Mouse (Mus musculus) left cerebral cortex, postnatal 14 days (tissue): Measurements from ENCODE around the gene Cdk2ap2. TPM values are rescaled to one million over a fixed set of nuclear protein-coding genes. Genes with fewer than 3 reads are reported as not detected.
"Not testable (repeated sequence)": the region's sequence is repeated elsewhere in the genome, so short reads cannot be mapped to it uniquely, and the experiment has no call there.

Experiments used
- DNase-seq, 2 experiments: peaks; one replicate each; pipeline ENCODE4 v3.0.0; 2021 to 2022; ENCODE audit warnings: low spot score in 2 of 2, mixed read lengths in 1 of 2
- intact Hi-C: fragments of 180-260 bp; cut with DNase I; formaldehyde crosslinking; loops from one replicate; pipeline ENCODE4 v1.15.1; 2025
- long read RNA-seq, 2 experiments: library from polyadenylated mRNA; stranded (forward); transcript quantifications; one replicate each; pipeline ENCODE4 v2.0.0; 2021
- total RNA-seq, 2 experiments: library from RNA; stranded (reverse); gene quantifications; 2 replicates each; pipeline ENCODE4 v1.2.3; 2021

Gene Cdk2ap2
- 10 to 100 TPM; 26.4 to 26.7 TPM for total RNA-seq
- long read RNA-seq, experiment 1, transcript Cdk2ap2-201 (4 exons, 1,080 nt): major isoform, 35 of 44 reads
- long read RNA-seq, experiment 1, partial matches to known transcripts: 0 of 44 reads
- long read RNA-seq, experiment 1, other reads (novel, unspliced or antisense): 2 of 44 reads
- long read RNA-seq, experiment 2, transcript Cdk2ap2-201 (4 exons, 1,080 nt): major isoform, 22 of 31 reads
- long read RNA-seq, experiment 2, partial matches to known transcripts: 1 of 31 reads
- long read RNA-seq, experiment 2, other reads (novel, unspliced or antisense): 3 of 31 reads

DNA sequence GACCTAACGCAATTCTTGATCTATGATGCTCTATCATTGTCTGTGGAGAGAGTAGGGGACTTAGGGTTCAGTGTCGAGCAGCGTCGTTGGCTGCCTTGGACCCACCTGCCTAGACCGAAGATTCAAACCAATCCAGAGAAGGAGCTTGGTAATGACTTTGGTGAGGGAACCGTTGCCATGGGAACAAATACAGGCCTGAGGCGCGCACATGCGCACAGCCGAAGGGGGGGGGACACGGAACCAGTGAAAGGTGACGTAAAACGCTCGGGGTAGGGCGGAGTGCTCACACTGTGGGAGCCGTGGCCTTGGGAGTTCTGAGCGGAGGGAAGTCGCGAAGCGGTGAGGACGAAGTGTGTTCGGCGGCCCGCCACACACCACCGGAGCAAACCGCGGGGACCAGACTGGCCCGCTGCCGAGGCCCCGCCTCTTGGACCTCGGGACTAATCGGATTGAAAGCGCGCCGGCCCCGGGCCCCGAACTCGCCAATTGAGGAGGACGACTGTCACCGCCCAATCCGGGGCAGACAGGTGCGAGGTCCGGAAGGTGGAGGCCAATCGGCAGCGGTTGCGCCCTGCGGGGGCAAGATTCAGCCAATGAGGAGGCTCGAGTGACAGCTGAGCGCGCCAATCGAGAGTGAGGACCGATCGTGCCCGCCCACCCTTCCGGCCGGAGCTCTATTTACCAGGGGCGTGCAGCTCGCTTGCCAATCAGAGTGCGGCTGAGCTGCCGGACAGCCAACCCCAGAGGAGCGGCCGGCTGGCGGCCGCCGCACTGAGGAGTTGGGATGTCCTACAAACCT, at the start of gene Cdk2ap2:
TSS of gene Cdk2ap2 (plus strand) at position 541 of the 799 bp plus-strand sequence.
- peak; percentile 99 to 100 for DNase-seq
- intact Hi-C loops: loop anchor here (5.0 kb wide), 1 partner anchor 50 kb away; the partner anchor contains the start of gene Gstp2

DNA sequence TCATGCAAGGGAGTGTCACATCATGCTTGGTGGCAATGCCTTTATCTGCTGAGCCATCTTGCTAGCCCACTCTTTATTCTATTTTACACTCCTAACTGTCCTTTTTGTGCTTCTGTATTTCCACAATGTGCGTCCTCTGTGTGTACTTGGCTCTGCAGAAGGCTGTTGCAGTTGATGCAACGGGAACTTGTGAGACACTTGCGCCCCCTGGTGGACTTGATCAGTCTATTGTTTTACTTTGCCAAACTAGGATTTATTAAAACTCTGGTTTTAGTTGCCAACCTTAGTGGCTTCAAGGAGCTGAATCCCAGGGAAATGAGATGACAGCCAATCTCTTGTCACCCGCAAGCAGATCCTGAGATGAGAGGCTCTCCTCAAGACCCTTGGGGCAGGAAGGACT, 49.1 kb upstream of the Cdk2ap2 start:
- peak; percentile 73 to 80 for DNase-seq
- intact Hi-C loops: loop anchor here (1.0 to 5.0 kb wide), 2 partner anchors 29 to 49 kb away; partner anchors contain the start of genes Cdk2ap2 and Pitpnm1

DNA sequence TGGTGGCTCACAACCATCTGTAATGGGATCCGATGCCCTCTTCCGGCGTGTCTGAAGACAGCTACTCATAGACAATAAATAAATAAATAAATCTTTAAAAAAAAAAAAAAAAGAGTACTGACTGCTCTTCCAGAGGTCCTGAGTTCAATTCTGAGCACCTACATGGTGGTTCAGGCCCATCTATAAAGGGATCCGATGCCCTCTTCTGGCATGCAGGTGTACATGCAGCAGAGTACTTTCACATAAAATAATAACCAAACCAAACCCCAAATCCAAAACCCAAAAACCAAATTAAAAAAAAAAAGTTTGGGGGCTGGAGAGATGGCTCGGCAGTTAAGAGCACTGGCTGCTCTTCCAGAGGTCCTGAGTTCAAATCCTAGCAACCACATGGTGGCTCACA, 47.9 kb upstream of the Cdk2ap2 start:
- DNase-seq: not testable (repeated sequence)
- intact Hi-C loops: loop anchor here (5.0 kb wide), 1 partner anchor 48 kb away; the partner anchor contains the start of genes Cdk2ap2 and Pitpnm1

DNA sequence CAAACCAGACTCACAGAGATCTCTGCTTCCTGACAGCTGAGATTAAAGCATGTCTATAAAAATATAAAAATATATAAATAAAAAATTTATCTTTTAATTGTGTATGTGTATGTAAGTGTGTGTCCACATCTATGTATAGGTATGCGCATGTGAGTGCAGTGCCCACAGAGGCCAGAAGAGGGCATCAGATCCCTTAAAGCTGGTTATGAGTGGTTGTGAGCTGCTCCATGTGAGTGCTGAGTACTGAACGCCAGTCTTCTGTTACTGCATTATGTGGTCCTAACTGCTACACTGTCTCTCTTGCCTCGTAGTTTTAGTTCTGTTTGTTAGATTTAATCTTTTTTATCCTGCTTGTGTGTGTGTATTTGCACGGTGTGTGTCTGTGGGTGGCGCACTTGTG, 46.0 kb upstream of the Cdk2ap2 start:
- intact Hi-C loops: loop anchor here (5.0 kb wide), 1 partner anchor 36 kb away; no protein-coding TSS in a partner anchor
- no peak for DNase-seq

DNA sequence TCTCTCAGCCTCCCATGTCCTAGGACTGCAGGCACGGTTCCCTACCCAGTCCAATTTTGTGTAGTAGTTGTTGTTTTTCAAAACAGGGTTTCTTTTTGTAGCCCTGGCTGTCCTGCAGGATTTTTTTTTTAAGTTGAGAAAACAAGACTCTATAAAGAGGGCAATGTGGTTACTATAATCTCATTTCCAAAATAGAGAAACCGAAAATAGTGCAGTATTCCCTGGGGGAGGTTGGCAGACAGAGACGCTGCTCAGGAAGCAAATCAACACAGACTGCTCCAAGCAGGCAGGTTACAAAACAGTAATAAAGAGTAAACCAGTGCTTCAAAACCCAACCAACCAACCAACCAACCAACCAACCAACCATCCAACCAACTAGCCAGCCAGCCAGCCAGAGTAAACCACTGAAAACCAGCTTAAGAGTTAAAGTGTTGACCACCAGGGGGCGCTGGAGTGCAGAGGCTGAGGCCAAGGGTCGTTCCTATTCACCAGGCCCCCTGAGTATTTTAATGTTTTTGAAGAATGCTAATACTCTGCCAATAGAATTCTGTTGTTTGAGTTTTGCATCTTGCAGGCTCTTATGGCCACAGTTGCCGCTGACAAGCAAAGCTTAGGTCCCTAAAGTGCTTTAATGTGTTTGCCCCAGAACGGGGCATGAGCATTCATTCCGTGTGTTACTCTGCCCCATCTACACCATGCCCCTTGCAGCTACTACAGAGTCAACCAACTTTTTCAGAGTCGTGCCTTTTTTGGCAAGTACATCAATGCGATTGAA, 45.1 kb upstream of the Cdk2ap2 start:
- intact Hi-C loops: loop anchor here (5.0 kb wide), 1 partner anchor 35 kb away; no protein-coding TSS in a partner anchor
- DNase-seq: peak in 1 of 2 experiments; percentile 59

DNA sequence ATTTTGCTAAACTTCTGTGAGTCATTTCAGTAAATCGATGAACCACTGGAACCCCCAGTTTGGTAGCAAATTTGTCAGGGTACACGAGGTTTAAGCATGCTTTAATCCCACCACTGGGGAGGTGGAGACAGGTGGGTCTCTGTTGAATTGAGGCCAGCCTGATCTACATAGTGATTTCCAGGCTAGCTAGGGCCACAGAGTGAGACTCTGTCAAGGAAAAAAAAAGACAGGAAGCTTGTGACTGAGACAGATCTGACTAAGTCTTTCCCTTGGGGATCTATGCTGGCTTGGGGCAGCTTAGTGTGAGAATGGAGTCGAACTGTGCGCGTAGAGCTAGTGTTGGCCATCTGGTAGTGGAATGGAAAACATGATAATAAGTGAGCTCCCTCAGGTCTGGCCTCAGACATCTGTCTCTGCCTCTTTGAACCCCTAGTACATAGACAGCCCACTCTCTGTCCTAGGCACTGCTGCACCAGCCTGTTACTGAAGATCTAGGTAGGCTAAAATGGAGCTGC, 44.4 kb upstream of the Cdk2ap2 start:
- no peak for DNase-seq
- intact Hi-C loops: loop anchor here (5.0 kb wide), 1 partner anchor 35 kb away; no protein-coding TSS in a partner anchor

DNA sequence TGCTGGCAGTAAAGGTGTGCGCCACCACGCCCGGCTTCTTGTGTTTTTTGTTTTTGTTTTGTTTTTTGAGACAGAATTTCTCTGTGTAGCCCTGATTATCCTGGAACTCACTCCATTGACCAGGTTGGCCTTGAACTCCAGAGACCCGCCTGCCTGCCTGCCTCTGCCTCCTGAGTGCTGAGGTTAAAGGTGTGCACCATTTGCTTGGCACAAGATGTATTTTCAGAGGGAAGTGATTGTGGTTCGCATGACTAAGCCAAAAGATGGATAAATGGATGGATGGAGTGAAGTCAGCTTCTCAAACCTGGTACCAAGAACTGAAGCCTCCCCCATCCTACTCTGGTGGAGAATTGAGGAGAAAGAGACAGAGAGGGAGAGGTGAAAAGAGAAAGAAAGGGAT, 42.4 kb upstream of the Cdk2ap2 start:
- DNase-seq: no peak
- intact Hi-C loops: loop anchor here (5.0 kb wide), 1 partner anchor 33 kb away; no protein-coding TSS in a partner anchor

DNA sequence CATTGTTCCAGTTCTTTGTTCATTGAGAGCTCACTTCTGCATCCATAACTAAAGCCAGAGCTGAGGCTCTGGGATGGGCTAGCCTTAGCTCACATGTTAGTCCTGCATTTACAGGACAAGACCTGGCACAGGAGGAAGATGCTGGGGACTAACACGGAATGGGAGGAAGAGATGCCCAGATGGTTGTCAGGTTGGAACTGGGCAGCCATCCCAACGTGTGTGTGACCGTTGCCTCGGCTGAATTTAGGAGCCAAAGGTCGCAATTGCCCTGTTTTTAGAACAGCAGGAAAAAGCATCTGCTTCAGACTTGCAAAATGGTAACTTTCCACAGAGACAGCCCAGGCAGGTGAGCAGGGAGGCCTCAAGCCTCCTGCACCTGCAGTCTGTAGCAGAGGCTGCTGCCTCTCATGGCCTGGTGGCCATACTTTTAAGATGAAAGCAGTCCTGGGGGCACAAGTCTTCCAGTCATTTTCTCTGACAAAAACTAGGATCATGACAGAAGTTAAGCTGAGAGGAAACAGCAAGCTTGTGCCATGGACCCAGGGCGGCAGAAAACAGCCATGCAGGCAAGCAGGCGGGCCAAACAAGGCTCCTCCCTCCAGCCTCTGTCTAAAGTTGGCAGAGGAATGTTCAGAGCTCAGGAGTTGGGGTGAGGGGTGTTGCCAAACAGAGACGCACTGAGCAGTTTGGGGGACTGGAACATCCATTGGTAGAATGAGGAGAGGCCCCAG, 41.6 kb upstream of the Cdk2ap2 start:
- no peak for DNase-seq
- intact Hi-C loops: no loop called here

DNA sequence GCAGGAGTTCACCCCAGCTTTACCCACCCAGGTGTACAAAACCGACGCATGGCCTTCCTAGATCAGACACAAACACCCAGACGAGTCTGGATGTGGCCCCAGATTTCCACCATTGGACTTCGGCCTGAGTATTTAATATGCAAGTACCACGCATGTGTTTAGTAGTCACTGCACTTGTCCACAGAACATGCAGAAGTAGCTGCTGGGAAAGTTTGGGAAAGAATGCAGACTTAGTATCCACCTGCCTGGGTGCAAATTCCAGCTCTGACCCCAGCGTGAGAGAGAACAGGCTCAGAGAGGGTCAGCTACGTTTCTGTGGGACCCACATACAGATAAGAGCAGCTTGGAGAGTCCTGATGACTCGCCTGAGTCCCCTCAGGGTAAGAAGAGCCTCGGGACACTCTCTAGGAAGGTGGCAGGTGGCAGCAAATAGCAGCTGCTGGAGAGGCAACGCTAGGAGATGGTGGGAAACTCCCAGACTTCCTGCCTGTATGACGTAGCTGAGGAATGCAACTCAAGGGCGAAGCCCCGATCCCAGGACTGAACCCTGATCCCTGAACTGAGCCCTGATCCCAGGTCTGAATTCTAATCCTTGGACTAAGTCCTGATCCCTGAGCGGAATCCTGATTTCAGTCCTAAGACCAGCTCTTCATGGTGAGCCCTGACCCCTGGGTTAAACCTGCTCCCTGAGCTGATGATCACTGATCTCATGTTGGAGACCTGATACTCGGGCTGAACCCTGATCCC, 40.9 kb upstream of the Cdk2ap2 start:
- intact Hi-C loops: no loop called here
- no peak for DNase-seq

DNA sequence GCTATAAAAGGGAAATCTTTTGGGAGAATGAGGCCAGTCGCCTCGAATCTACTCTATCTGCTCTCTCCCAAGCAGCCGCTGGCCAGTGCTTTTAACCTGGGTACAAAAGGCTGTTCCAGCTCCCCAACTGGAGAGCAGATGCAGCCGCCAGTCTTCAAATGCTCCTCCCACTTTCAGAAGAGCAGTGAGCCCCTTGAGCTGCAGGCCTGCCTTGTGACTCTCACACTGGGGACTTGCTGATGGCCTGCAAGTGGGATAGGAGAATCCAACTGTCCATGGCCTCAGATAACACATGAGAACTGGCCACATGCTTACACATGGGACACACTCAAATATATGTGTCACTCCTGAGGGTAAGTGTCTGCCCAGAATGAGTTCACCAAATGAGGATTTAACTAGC, 40.3 kb upstream of the Cdk2ap2 start:
- intact Hi-C loops: no loop called here
- DNase-seq: no peak

DNA sequence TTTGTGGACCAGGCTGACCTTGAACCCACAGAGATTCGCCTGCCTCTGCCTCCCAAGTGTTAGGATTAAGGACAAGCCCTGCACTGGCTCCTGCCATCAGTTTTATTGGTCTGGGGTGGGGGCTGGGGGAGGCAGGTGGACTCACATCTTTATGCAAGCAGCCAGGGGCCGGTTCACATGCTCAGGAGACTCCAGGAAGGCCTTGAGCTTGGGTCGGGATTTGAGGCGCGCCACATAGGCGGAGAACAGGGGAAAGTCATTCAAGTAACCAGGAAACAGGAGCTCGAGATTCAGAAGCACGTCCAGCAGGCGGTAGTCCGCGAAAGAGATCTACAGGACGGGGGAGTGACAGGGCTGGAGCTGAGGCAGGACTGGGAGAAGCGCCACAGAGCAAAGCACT, 39.6 kb upstream of the Cdk2ap2 start:
- intact Hi-C loops: no loop called here
- DNase-seq: no peak

DNA sequence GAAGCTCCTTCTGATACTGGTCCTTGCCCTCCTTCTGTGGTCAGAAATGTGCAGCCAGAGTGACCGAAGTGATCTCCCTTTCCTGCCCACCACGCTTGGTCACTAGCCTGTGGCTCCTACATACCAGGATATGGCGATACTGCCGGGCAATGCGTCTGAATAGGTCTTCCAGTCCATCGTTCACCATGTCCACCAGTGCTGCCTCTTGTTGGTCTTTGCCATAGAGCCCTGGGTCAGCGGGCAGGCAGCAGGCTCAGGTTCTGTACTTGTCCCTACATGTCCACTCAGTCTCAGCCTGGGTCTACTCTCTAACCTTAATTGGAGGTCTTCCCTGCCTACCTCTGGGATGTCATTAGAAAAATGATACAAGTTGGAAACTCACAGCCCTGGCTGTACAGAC, 39.0 kb upstream of the Cdk2ap2 start:
- intact Hi-C loops: no loop called here
- DNase-seq: no peak

DNA sequence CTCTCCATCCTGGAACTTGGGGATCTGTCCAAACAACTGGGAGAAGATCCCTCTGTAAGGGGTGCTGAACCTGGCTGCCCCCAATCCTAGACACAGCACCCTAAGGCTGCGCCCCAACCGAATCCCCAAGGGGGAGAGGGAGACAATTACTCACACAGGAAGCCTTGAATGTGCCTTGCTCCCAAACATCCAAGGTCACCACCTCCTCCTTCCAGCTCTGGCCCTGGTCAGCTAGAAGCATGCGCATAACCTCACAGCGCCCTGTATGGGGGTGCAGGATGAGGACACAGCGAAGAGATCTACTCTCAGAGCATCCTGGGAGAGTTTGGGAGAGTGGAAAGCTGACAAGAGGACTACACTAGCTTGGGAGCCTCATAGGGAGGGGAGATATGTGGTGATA, 38.4 kb upstream of the Cdk2ap2 start:
- no peak for DNase-seq
- intact Hi-C loops: no loop called here

DNA sequence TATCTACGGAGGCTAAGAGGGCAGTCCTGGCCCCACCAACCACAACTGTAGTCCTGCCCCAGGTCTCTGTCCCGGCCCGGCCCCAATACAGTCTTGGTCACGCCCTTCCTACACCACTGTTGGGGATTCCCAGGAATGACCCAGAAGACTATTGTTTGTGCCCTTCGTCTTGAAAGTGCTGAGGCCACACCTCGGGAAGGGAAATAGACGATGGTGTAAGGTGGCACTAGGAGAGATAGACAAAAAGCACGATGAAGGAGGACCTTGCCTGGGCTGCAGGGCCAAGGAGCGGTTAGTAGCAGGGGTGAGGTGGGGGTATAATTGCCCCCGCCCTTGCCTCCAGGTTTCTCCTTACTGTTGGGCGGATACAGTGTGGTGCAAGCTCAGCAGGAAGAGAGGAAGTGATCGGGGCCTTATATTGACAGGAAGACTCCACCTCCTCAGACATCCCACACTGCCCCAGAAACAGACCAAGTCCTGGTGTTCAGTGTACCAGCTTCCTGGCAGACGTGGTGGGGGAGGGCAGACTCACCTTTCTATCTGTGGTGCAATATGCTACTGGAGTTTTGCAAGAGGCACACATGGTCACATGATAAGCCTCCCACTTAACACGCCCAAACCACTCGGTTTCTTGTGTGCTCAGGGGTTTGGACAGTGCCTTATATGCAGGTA, 37.8 kb upstream of the Cdk2ap2 start, which contains the start of gene Gstp3:
TSS of gene Gstp3 (minus strand) at position 501 of the 672 bp plus-strand sequence.
- intact Hi-C loops: no loop called here
- no peak for DNase-seq

DNA sequence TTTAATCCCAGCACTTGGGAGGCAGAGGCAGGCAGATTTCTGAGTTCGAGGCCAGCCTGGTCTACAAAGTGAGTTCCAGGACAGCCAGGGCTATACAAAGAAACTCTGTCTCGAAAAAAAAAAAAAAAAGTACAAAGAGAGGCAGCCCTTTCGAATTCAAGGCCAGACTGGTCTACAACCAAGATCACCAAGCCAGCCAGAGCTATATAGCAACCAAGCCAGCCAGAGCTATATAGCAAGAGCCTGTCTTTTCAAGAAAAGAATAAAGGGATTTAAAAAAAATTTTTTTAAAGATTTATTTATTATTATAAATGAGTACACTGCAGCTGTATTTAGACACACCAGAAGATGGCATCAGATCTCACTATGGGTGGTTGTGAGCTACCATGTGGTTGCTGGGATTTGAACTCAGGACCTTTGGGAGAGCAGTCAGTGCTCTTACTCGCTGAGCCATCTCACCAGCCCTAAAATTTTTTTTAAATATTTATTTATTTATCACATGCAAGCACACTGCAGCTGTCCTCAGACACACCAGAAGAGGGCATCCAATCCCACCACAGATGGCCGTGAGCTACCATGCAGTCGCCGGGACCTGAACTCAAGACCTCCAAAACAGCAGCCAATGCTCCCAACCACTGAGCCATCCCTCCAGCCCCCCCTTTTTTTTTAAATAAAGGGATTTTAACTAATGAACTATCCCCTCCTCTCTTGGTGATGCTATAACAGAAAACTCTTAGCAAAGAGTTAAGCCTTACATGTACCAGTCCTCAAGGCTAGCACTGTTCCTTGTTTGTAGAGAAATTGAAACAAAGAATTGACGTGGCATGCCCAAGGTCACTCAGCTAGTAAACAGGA, 36.7 kb upstream of the Cdk2ap2 start:
- intact Hi-C loops, DNase-seq: not testable (repeated sequence)

DNA sequence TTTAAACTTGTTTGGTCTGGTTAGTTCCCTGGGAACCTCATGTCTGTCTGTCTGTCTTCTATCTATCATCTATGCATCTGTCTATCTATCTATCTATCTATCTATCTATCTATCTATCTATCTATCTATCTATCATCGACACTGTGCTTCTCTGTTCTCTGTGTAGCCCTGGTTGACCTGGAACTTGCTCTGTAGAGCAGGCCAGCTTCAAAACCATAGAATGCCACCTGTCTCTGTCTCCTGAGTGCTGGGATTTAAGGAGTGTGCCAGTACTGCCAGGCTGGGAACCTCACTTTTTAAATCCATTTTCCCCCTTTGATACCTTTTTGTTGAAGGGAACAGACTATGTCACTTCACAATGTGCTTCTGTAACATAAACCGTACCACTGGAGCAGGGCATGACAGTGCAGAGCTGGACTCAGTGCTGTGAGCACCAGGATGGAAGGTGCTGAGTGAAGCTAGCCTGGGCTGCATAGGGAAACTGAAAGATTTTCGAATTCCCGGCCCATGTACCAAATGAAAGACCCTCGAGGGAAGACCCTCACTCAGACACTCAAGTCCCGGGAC, 36.0 kb upstream of the Cdk2ap2 start:
- DNase-seq: no peak
- intact Hi-C loops: no loop called here
